Mouse (Mus musculus) lung, postnatal 10 days (tissue): ENCODE data around the gene Ntn5.

Experiments
- DNase-seq: peaks from one replicate; pipeline ENCODE4 v3.0.0; 2021

The Ntn5 gene

DNA sequence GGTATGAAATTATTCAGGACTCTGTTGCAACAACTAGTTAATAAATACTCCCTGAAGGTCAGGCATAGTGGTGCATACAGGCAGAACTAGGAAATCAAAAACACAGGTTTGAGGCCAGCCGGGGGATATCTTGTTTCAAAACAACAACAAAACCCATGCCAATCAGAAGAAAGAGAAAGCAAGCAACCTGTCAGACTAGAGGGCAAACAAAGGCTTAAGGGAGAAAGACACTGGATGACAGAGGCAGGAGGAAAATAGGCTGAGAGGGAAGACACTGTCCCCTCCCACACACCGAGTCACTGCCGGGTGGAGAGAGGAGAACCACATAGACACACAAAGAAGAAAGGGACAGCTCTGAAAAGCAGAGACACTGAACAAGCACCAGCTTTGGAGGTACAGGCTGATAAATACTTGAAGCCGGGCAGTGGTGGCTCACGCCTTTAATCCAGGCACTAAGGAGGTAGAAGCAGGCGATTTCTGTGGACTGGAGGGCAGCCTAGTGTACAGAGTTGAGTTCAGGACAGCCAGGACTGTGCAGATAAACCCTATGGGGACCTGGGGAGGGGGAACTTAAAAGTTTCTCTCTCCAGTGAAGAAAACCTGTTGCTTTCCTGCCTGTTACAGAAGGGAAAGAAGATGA is 30.2 kb downstream of the Ntn5 start:
- no peak for DNase-seq

DNA sequence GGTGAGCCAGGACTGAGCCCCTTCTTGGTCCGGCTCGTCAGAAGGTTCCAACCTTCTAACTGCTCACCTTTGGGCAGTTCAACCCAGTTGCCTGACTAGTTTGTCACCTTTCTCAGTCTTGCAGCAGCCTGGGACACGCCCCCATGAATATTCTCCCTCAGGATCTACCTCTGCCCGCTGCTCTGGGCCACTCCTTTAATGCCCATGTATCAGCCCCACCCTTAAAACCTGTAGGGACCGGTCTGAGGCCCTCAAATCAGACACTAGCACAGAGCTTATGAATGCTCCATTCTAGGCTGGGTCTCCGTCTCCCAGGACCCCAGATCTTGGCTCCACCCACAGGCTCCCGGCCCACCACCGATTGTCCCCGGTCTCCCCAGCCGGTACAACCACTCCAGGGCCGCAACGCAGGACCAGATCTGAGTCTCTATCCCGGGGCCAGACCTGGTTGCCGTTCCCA is 30.8 kb downstream of the Ntn5 start:
- peak; percentile 58 for DNase-seq

DNA sequence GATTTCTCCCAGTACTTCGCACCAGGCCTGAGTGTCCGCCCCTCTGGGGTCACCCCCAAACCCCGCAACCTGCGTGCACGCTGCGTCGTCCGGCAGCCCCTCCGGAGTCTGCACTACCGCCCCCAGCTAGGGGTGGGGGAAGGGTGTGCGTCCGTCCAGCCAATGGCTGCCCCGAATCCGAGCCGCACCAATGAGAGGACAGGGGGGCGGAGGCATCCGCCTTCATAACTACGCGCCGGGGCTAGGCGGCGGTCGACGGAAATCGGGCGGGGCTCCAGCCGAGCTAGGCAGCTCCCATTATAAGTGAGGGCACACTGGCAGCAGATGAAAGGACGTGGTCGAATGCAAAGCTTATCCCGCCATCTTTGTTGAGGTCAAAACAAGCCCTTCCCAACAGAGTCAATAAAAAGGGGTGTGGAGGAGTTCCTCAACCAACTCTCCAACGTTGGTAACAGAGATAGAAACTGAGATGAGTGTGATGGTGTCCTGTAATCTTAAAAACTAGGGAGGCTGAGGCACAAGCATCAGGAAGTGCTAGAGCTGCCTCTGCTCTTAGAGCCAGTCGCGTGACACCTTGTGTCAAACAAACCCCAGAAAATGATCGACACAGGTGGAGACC is 31.4 kb downstream of the Ntn5 start, which contains the start of gene Rpl18:
Gene Rpl18, plus strand, starts transcription at position 368 of the 619 bp plus-strand sequence.
- DNase-seq, result peak; percentile 99

GRCm38 (mm10) chr7:45715741-45716459 is 32.1 kb downstream of the Ntn5 start:
- DNase-seq, result peak; percentile 27

DNA sequence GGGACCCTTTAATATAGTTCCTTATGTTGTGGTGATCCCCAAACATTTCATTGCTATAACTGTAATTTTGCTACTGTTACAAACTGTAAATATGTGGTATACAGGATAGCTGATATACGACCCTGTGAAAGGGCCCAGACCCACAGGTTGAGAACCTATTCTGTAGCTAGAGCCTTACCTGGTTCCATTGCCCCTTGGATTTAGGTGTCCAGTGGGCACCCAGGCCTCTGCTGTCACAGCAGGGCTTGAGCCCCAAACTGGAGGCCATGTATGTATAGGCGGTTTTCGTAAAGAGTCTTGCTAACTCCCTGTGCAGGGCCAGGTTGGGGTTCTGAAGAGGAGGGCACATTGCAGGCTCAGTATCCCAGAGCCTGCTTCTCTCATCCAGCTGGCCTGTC is 32.6 kb downstream of the Ntn5 start:
- DNase-seq, result no peak

GRCm38 (mm10) chr7:45716952-45717917 is 33.4 kb downstream of the Ntn5 start:
- no peak for DNase-seq

DNA sequence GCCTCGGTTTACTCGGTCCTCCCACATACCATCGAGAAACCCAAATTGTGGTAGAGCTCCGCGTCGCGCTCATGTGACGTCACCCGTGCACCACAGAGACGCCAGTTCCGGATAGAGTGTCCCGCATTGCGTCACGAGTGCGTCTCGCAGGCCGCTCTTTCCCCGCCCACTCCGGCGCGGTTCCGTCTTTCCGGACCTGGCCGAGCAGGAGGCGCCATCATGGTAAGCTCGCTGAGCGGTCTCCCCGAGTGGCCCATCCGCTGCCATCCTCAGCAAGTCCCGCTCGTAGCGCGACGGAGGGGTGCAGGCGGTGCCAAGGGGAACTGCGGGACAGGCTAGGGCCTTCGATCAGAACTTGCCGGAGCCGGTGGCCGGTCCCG is 34.1 kb downstream of the Ntn5 start, which contains the start of gene Sphk2:
Gene Sphk2, minus strand, starts transcription at position 85 of the 380 bp plus-strand sequence.
- DNase-seq, result peak; percentile 99

DNA sequence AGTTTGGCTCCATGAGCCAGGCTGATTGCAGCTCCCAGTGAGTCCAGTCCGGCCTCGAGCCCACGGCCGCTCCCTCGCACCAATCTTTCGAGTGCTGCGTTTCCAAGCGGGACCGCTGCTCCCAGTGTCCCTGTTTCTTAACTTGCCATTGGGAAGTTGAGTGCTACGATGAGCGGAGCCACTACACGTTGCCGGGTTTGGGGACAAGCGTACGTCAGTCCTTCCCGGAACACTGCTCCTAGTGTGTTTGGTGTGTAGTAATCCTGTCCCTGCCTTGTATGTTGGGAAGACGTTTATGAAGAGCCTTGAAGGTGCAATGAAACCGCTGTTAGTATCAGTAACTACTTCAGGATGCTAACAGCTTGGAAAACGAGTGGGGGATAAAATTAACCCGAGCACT is 34.5 kb downstream of the Ntn5 start:
- no peak for DNase-seq

DNA sequence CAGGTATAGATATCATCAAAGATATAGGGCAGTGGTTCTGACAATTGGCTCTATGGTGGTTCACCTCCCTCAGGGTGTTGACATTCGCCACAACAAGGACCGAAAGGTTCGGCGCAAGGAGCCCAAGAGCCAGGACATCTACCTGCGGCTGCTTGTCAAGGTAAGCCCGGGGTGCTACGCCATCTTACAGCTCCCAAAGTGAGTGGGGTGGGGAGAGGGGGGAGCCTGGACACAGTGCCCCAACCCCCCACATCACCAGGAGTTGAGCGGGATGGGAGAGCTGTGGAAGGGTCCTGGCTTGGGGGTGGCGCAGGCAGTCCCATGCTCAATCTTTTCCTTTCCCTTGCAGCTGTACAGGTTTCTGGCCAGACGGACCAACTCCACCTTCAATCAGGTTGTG is 35.4 kb downstream of the Ntn5 start:
- no peak for DNase-seq

GRCm38 (mm10) chr7:45719738-45720412 is 36.1 kb downstream of the Ntn5 start:
- no peak for DNase-seq

DNA sequence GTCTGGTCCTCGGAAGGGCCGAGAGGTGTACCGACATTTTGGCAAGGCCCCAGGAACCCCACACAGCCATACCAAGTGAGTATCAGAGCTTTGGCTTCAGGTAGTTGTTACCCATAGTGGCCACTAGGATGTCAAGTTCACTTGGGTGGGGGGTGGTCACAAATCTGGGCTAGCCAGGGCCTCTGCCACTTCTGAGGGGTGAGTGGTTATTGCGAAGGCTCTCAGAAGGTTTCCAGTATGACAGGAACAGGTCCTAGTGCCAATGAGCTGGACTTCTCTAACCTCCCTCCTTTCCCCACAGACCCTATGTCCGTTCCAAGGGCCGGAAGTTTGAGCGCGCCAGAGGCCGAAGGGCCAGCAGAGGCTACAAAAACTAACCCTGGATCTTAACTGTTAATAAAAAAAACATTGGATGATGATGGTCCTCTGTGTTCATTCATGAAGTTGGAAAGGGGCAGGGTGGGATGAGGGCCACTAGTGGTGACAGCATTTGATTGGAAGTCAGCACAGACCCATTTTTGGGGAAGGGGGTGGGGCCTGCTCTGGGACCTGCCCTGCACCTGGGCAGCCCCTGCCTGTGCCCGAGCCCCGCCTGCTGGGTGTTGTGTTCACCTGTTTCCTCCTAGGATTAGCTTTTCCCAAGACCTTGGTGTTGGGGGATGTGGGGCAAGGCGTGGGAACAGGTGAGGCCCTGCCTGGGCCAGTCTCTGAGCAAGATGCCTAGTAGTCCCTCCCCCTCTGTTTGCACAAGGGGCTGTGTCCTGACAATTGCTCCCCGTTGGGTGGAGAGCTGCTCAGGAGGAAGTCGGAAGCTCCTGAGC is 36.8 kb downstream of the Ntn5 start, which contains the start of gene Fam83e:
Gene Fam83e, plus strand, starts transcription at position 800 of the 821 bp plus-strand sequence.
- DNase-seq, result peak; percentile 40

DNA sequence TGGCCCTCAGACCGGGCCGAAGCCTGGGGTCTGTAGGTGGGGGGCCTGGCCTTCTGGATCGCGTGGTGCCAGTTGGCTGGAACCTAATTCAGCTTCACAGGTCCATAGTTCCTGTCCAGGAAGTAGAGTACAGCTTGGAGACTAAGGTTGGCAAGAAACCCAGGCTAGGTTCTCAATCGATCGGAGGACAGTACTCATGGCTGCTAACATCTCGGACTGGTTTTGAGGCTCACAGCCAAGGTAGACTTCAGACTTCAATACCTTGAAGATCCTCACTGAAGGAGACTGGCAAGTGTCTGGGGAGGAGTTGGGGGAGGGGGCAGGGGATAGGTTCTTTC is 37.4 kb downstream of the Ntn5 start:
- no peak for DNase-seq

DNA sequence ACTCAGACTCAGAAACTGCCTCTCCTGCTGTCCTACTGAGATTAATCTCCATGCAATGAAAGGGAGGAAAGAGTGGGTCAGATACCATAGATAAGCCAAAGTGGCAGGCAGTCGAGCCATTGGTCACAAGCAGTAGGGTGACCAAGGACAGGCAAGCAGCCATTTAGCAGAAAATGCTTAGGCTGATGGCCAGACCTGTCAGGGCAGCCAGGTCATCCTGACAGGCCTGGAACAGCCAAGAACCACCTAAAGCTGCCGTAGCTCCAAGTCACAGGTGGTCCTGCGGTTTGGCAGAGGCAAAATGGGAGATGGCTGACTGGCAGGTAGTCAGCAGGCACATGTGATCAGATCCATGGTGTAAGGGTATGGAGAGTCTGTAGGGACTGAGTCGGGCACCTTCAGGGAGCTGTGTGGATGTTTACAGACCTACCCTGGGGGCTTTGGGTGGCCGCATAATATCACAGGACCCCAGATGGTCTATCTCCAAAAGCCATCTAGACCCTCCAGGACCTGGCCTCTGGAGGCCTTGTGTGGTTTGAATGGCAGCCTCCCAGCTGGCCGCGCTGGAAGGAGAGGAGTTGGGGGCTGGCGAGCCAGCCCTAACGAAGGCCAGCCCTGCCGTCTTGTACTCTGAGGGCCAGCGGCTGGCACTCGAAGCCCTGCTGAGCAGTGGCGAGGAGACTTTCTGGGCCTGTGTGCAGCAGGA is 38.0 kb downstream of the Ntn5 start:
- no peak for DNase-seq

- DNase-seq, result no peak
Observed at GRCm38 (mm10) chr7:45722348-45722713, 38.5 kb downstream of the Ntn5 start.

- DNase-seq, result no peak
Observed at GRCm38 (mm10) chr7:45723301-45723700, 39.5 kb downstream of the Ntn5 start.

GRCm38 (mm10) chr7:45723781-45724180 is 40.0 kb downstream of the Ntn5 start:
- DNase-seq, result no peak

- DNase-seq, result no peak
Observed at GRCm38 (mm10) chr7:45725151-45725550, 41.3 kb downstream of the Ntn5 start.

- no peak for DNase-seq
Observed at GRCm38 (mm10) chr7:45725713-45726112, 41.9 kb downstream of the Ntn5 start, which contains the start of gene Spaca4. Gene Spaca4 (minus strand): TSS chr7:45725813.

DNA sequence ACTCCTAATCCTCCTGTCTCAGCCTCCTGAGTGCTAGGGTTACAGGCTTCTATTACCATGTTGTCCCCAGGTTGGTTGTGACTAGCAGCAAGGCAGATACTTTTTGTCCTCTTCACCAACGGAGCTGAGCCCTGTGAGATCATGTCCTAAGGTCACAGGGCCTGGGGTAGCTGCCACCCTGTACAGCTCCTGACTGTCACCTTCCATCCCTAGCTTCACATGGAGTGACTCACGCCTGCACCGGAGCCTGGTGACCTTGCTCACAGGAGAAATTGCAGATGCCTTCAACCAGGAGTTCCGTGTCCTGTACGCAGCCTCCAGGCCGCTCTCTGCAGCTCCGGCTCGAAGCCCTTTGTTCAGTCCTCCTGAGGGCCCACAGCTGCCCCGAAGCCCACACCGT is 42.6 kb downstream of the Ntn5 start:
- DNase-seq, result no peak

- DNase-seq, result no peak
Observed at GRCm38 (mm10) chr7:45727625-45728024, 43.8 kb downstream of the Ntn5 start.
